Mouse (Mus musculus): ENCODE measurements at regions not wholly inside any gene's neighbourhood (a gene's known extent, or its start where the extent isn't known, plus 50 kb on each side); places are given as distances from the start of the nearest gene placed in this dataset.

- Histone ChIP-seq H3K4me1 (ENCODE audit: control insufficient read depth in 1 of 2, insufficient read depth in 2 of 2) (no peaks in the 10 kb centered on the region), H3K79me2 (replicated peaks; ENCODE audit: control insufficient read depth, extremely low read depth, insufficient read depth, poor library complexity, severe bottlenecking) (no peaks in the 10 kb centered on the region), H3K4me3 (replicated peaks in 1 of 3; ENCODE audit: low read depth in 2 of 3, low read length in 2 of 3, poor library complexity in 1 of 3) (no peak overlapping the region), H3K4me2 (ENCODE audit: insufficient read depth, low read depth, poor library complexity, severe bottlenecking) (no peak overlapping the region), H3K36me3 (replicated peaks in 1 of 2; ENCODE audit: control insufficient read depth in 1 of 2, insufficient read depth in 1 of 2, low read length in 1 of 2) (no peaks in the 10 kb centered on the region), H3K9me3 (replicated peaks; ENCODE audit: low read length) (no peaks in the 10 kb centered on the region), H3K9ac (ENCODE audit: insufficient read depth, low read depth) (no peak overlapping the region), H3K27me3 (replicated peaks) (no peaks in the 10 kb centered on the region), H3K27ac (ENCODE audit: insufficient read depth, low read depth) (no peak overlapping the region)
- in situ Hi-C loops (cut with MboI; ENCODE audit: low pct_ligation_motif_present, low pct_unique_long_range_greater_than_20kb, low sequenced_read_pairs) (no loop called here), dilution Hi-C loops (cut with MboI; ENCODE audit: extremely low pct_ligation_motif_present, extremely low pct_unique_long_range_greater_than_20kb, low sequenced_read_pairs) (no loop called here)
- no peak for TF ChIP-seq CTCF (conservative IDR thresholded peaks at IDR 0.05 in 1 of 2, IDR thresholded peaks at IDR 0.05 in 1 of 2; ENCODE audit: low read depth in 2 of 2, low read length in 2 of 2)
- no peak for TF ChIP-seq TCF12 (IDR thresholded peaks at IDR 0.05; ENCODE audit: low read depth, low read length)
- no peak for TF ChIP-seq MAX (IDR thresholded peaks at IDR 0.05; ENCODE audit: low read length)
- no peak for TF ChIP-seq SIN3A (IDR thresholded peaks at IDR 0.05; ENCODE audit: low read length)
- TF ChIP-seq ZKSCAN1 (IDR thresholded peaks at IDR 0.05; ENCODE audit: borderline replicate concordance, low read depth, low read length): no peak
- no peak for TF ChIP-seq MAFK (IDR thresholded peaks at IDR 0.05; ENCODE audit: insufficient replicate concordance, low read length)
- no peak for TF ChIP-seq CHD1 (IDR thresholded peaks at IDR 0.05; ENCODE audit: low read depth, low read length)
- TF ChIP-seq MXI1 (IDR thresholded peaks at IDR 0.05; ENCODE audit: low read depth, low read length): no peak
- DNase-seq (ENCODE audit: extremely low read depth): no peak
Measured at GRCm38 (mm10) chr17:64502376-64502775, 98.2 kb upstream of the Man2a1 start.

- no peak overlapping the region for H3K27ac ChIP-seq (ENCODE audit: insufficient read depth, low read depth)
- no peaks in the 10 kb centered on the region for H3K27me3 ChIP-seq (replicated peaks)
- TF ChIP-seq USF1 (IDR thresholded peaks at IDR 0.05; ENCODE audit: low read depth, low read length) (no peak), E2F4 (IDR thresholded peaks at IDR 0.05; ENCODE audit: insufficient replicate concordance, low read depth, low read length) (no peak), GABPA (IDR thresholded peaks at IDR 0.05; ENCODE audit: insufficient replicate concordance, low read depth, low read length) (no peak), RAD21 (IDR thresholded peaks at IDR 0.05; ENCODE audit: low read depth, low read length) (no peak), MAFK (IDR thresholded peaks at IDR 0.05; ENCODE audit: insufficient replicate concordance, low read length) (no peak), ZMIZ1 (IDR thresholded peaks at IDR 0.05; ENCODE audit: low read depth, low read length) (no peak), CHD2 (IDR thresholded peaks at IDR 0.05; ENCODE audit: low read length) (no peak), MXI1 (IDR thresholded peaks at IDR 0.05; ENCODE audit: low read depth, low read length) (no peak), UBTF (IDR thresholded peaks at IDR 0.05; ENCODE audit: low read depth, low read length) (no peak)
- no peaks in the 10 kb centered on the region for H3K4me1 ChIP-seq (ENCODE audit: control insufficient read depth in 1 of 2, insufficient read depth in 2 of 2)
- dilution Hi-C loops (cut with MboI; ENCODE audit: extremely low pct_ligation_motif_present, extremely low pct_unique_long_range_greater_than_20kb, low sequenced_read_pairs) (no loop called here), in situ Hi-C loops (cut with MboI; ENCODE audit: low pct_ligation_motif_present, low pct_unique_long_range_greater_than_20kb, low sequenced_read_pairs) (no loop called here)
- DNase-seq (ENCODE audit: extremely low read depth): no peak
- H3K9me3 ChIP-seq (replicated peaks; ENCODE audit: low read length): no peaks in the 10 kb centered on the region
- H3K4me2 ChIP-seq (ENCODE audit: insufficient read depth, low read depth, poor library complexity, severe bottlenecking): no peak overlapping the region
- no peaks in the 10 kb centered on the region for H3K79me2 ChIP-seq (replicated peaks; ENCODE audit: control insufficient read depth, extremely low read depth, insufficient read depth, poor library complexity, severe bottlenecking)
- H3K9ac ChIP-seq (ENCODE audit: insufficient read depth, low read depth): no peak overlapping the region
- no peak overlapping the region for H3K4me3 ChIP-seq (replicated peaks in 1 of 3; ENCODE audit: low read depth in 2 of 3, low read length in 2 of 3, poor library complexity in 1 of 3)
- no peaks in the 10 kb centered on the region for H3K36me3 ChIP-seq (replicated peaks in 1 of 2; ENCODE audit: control insufficient read depth in 1 of 2, insufficient read depth in 1 of 2, low read length in 1 of 2)
Measured at GRCm38 (mm10) chr17:64505956-64506355, 94.6 kb upstream of the Man2a1 start.
